Mouse (Mus musculus) forelimb bud, embryonic 11.5 days (tissue): ENCODE results near the gene Nup93.

Experiments used
- DNase-seq: peaks from one replicate; pipeline ENCODE4 v3.0.0-alpha.2; 2012; ENCODE audit warnings: low read depth, low spot score

Gene Nup93

GRCm38 (mm10) chr8:94320036-94320435, 105.7 kb downstream of the Nup93 start:
- DNase-seq = no peak

- DNase-seq = peak; percentile 62
These were observed 107.7 kb downstream of the Nup93 start for GRCm38 (mm10) chr8:94322083-94322482.

- DNase-seq = no peak
These were observed 108.7 kb downstream of the Nup93 start for GRCm38 (mm10) chr8:94323041-94323440.

- DNase-seq = no peak
These were observed 109.7 kb downstream of the Nup93 start for GRCm38 (mm10) chr8:94324071-94324470.

GRCm38 (mm10) chr8:94326016-94326415, 111.7 kb downstream of the Nup93 start:
- no peak for DNase-seq

- no peak for DNase-seq
These were observed 114.8 kb downstream of the Nup93 start, which contains the start of gene Slc12a3 for GRCm38 (mm10) chr8:94328932-94329728. TSS of gene Slc12a3 (plus strand) at chr8:94329201.

- DNase-seq = peak; percentile 78
These were observed 116.4 kb downstream of the Nup93 start for GRCm38 (mm10) chr8:94330733-94331132.

GRCm38 (mm10) chr8:94333345-94333744, 119.0 kb downstream of the Nup93 start:
- no peak for DNase-seq

GRCm38 (mm10) chr8:94337559-94337958, 123.2 kb downstream of the Nup93 start:
- DNase-seq = no peak

GRCm38 (mm10) chr8:94340796-94341195, 126.4 kb downstream of the Nup93 start:
- no peak for DNase-seq

GRCm38 (mm10) chr8:94342691-94343090, 128.3 kb downstream of the Nup93 start:
- DNase-seq = no peak

- DNase-seq = peak; percentile 58
These were observed 128.9 kb downstream of the Nup93 start for GRCm38 (mm10) chr8:94343290-94343689.

- DNase-seq = no peak
These were observed 129.5 kb downstream of the Nup93 start for GRCm38 (mm10) chr8:94343778-94344320.

- DNase-seq = no peak
These were observed 131.3 kb downstream of the Nup93 start for GRCm38 (mm10) chr8:94345657-94346056.

- DNase-seq = no peak
These were observed 131.9 kb downstream of the Nup93 start for GRCm38 (mm10) chr8:94346264-94346663.

GRCm38 (mm10) chr8:94348425-94348824, 134.1 kb downstream of the Nup93 start:
- no peak for DNase-seq

GRCm38 (mm10) chr8:94354069-94354531, 139.7 kb downstream of the Nup93 start:
- no peak for DNase-seq

GRCm38 (mm10) chr8:94354571-94354970, 140.2 kb downstream of the Nup93 start:
- DNase-seq = no peak

GRCm38 (mm10) chr8:94357220-94357619, 142.9 kb downstream of the Nup93 start:
- no peak for DNase-seq

- no peak for DNase-seq
These were observed 144.2 kb downstream of the Nup93 start for GRCm38 (mm10) chr8:94358541-94358940.

GRCm38 (mm10) chr8:94361774-94362431, 147.5 kb downstream of the Nup93 start:
- DNase-seq = no peak

GRCm38 (mm10) chr8:94362607-94363239, 148.4 kb downstream of the Nup93 start:
- DNase-seq = no peak
